Mouse (Mus musculus): ENCODE measurements around the gene Lrrc17. TPM values are rescaled to one million over a fixed set of nuclear protein-coding genes. Genes with fewer than 3 reads are reported as not detected.

Gene Lrrc17
- total RNA-seq (2021): 1 to 10 TPM; 2.0 to 2.8 TPM
- long read RNA-seq, experiment 1, partial matches to known transcripts: 0 of 2 reads
- long read RNA-seq, experiment 1, other reads (novel, unspliced or antisense): 1 of 2 reads
- long read RNA-seq, experiment 2, partial matches to known transcripts: 0 of 3 reads
- long read RNA-seq, experiment 2, other reads (novel, unspliced or antisense): 0 of 3 reads

DNA sequence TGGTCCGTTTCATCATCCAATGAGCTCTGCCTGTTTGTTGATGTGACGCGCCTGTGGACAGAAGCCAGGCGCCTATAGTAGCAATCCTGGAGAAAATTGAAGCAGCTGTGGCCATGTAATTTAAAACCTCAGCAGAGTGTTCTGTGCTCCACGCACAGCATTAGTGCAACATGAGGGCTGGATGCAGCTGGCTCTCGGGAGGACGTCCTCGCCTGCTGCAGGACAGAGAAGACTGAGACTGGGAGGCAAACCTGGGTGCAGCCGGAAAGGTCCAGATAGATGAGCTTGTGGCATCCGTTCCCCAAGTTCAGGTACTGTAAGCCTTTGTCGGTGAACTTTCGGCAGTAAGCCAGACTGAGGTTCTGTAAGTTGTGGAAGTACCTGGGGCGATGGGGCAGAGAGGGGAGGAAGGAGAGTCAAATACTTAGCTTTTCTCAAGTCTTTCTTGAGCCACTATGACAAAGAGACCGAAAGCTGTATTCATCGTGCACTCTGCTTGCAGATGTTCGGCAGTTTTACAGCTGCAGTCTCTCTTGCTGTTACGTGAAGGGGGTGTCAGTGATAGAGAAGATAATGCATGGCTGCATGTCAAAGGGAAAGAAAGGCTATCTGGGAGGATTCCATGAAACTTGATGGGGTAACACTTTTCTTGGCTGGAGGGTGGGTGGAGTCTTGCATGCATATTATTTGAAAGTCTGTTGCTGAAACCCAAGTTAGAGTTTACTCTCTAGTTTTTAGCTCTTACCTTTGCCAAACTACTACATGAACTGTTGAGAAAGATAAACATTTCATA, at the start of gene Lrrc17:
TSS of gene Lrrc17 (plus strand) at position 151 of the 793 bp plus-strand sequence.
- DNase-seq: peak; percentile 42 to 47

GRCm38 (mm10) chr5:21494781-21495180, 48.6 kb upstream of the Lrrc17 start:
- no peak for DNase-seq

- DNase-seq: peak; percentile 61 to 64
Measured at GRCm38 (mm10) chr5:21496321-21496720, 47.0 kb upstream of the Lrrc17 start.

- peak; percentile 32 to 58 for DNase-seq
Measured at GRCm38 (mm10) chr5:21496881-21497280, 46.5 kb upstream of the Lrrc17 start.

- no peak for DNase-seq
Measured at GRCm38 (mm10) chr5:21498490-21498889, 44.9 kb upstream of the Lrrc17 start.

DNA sequence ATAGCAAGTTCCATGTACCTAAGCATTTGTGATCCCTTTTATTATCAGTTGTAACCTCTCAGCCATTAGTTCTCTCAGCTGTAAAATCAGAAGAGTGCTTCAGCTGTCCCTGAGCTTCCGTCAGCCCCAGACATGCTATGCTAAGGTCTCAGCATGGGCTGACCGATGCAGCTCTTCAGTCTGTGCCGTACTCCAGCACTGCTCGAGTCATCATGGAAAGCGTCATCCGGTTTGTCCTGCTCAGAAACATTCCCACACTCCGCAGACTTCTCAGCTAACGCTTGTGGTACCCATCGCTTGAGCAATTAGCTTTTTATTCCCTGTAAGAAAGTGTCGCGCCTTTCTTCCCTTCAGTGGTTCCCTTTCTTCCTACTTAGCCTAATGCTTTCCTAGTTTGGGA, 44.4 kb upstream of the Lrrc17 start:
- DNase-seq: no peak

DNA sequence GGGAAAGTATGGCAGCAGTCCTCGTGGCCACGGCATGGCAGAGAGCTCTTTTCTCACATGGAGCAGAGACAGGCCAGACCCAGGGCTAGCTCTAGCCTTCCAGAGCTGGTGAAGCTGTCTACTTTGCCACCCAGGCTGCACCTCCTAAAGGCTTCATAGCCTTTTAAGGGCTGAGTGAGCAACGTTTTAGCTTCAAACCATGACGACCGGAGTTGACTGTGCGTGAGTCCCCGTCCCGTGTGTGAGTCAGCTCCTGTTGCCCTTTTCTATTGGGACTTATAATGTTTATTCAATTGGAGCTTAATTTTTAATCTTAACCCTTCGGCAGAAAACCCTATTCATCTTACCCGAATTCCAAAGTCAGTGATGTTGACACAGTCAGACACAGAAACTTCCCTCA, 43.2 kb upstream of the Lrrc17 start:
- DNase-seq: no peak

DNA sequence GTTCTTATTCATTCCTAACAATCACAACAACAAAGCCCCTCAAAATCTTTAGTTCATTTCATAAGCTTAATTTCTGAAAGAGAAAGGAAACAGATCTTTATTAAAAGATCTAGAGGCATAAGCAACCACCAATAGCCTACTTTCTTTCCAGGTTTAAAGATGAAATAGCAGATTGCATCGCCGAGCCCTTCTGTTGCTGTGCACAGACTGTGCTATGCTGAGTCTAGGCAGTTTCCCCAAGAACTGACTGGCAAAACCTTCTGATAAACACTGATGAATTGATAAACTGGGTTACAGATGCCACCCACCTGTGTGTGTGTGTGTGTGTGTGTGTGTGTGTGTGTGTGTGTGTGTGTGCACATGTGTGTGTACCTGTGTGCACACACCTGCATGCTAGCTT, 42.4 kb upstream of the Lrrc17 start:
- no peak for DNase-seq

GRCm38 (mm10) chr5:21502936-21503610, 40.3 kb upstream of the Lrrc17 start:
- DNase-seq: no peak

DNA sequence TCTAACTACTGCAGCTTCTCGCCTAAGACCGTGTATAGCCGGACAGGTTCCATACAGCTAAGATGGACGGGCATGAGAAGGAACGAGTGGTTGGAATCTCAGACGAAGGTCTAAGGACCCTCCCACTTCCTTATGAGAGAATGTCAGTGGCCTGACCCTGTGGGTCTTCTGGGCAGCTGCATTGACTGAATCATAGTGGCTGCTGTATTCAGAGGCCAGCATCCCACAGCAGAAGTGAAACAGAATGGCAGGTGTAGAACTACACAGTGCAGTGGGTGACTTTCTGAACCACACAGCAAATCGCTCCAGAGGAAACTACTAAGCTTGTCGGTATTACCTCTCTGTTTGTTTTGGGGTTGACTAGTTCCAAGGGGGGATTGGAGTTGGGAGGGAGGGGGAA, 38.2 kb upstream of the Lrrc17 start:
- no peak for DNase-seq

GRCm38 (mm10) chr5:21506887-21507286, 36.5 kb upstream of the Lrrc17 start:
- DNase-seq: no peak

GRCm38 (mm10) chr5:21509801-21510200, 33.6 kb upstream of the Lrrc17 start:
- DNase-seq: no peak

DNA sequence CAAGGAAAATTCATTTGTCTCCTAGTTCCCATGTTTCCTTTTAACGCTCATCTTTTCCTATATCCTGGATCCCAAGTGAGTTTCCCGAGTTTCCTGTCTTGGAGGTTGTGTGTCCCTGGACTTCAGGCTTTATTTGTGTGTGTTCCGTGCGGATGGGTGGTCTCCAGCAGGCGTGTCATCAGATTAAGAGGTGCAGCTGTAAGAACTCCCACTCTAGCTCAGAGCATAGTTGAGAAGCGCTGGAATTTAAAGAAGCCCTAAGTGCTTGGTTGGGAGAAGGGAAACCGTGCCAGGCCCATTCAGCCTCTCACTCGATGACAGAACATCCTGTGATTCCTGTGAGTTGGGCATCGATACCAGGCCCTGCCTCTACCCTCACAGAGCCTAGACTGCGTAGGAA, 30.0 kb upstream of the Lrrc17 start:
- no peak for DNase-seq

DNA sequence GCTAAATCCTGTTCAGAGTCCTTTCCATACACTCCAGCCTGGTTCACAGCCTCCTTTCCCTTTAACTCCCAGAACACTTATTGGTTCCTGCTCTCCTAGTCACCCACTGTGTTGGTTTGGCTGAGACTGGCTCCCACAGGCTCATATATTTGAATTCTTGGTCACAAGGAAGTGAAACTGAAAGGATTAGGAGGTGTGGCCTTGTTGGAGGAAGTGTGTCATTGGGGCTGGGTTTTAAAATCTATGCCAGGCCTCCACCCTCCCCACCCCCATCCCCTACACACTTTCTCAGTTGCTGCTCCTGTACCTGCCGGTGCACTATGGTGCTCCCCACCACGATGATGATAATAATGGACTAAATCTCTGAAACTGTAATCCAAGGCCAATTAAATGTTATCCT, 25.8 kb upstream of the Lrrc17 start:
- peak in 1 of 2 experiments; percentile 32 for DNase-seq

DNA sequence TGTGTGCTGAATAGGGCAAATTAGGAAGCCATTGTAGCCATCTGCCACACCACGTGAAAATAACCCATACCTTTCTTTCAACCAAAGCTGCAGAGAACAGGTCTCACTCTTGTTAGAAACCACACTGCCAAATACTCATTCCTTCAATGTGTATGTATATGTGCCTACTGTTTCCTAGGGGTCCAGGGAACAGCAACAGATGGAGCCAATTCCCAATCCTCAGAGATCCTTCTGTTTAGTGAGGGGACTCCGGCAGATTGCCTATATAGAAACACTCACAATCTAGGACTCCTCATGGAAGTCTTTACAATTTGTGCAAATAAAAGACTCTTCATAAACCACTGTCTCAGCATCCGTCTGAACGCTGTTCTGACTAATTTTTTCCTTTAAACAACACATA, 25.2 kb upstream of the Lrrc17 start:
- no peak for DNase-seq

DNA sequence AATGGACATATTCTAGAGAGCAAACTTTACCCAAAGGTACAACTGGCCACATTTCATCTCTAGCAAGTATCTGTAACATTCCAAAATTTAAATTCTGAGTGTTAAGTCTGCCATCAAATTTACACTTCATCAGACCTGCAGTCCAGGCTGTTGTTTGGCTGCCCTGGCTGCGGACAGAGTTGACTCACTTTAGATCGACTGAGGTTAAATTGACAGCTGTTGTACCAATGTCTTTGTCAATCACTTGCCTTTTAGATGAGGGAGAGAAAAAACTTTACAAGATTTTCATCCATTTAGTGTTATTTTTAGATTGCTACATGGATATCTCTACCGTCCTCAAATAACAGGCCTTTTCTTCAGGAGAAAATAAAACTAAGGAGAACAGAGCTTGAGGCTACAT, 24.2 kb upstream of the Lrrc17 start:
- no peak for DNase-seq

DNA sequence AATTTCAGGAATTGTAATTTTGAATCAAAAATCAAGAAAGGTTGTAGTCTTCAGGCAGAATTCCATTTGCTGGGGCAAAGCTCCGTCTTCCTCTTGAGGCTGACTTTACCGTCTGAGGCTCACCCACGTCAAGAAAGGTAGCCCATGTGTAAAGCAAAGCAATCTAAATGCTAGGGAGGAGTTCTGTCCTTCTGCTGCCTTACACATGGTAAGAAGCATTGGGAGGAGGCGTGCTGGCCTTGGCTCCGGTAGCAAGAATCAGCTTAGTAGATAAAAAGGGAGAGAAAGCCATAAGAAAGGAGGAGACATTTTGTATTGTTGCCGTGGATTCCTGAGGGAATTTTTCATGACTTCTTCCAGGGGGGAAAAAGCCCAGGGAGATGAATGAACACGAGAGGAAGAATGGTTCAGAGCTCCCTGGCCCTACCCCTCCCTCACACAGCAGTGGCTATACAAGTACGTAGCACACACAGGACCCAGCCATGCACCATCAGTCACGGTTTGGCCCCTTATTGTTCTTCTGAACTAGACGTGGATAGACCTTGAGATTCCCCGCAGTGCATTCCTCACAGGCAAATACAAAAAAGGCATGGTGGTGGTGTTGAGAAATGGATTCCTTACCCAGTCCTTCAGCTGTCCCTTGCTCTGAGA, 16.4 kb upstream of the Lrrc17 start:
- DNase-seq: no peak

GRCm38 (mm10) chr5:21527488-21527911, 15.9 kb upstream of the Lrrc17 start:
- DNase-seq: peak; percentile 61 to 79

GRCm38 (mm10) chr5:21528068-21528842, 15.1 kb upstream of the Lrrc17 start:
- peak; percentile 63 to 70 for DNase-seq

DNA sequence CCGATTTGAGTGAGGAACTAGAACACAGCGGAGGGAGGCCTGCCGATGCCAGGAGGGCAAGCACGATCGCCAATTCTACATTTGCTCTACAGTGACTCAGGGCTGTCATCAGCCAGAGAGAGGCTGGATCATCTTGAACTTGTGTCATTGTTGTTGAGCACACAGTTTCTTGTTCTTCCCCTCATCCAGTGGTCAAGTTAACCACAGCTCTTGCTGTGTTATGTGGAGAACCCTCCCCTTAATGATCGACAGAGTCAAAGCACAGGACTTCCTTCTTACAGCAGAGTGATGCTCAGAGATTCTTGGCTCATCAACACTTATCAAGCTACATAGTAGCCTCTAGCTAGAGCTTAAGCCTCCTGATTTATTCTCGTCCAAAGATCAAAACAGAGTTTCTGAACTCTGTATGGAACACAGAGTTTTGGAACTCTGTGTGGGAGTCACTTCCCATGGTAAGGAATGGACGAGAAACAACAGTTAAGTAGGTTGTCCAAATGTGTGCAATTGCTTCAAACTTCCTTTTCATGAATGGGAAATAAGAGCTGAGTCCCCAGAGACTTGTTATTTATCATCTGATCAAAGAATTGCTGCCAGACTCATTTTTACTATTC, 14.1 kb upstream of the Lrrc17 start:
- DNase-seq: peak; percentile 11 to 16

DNA sequence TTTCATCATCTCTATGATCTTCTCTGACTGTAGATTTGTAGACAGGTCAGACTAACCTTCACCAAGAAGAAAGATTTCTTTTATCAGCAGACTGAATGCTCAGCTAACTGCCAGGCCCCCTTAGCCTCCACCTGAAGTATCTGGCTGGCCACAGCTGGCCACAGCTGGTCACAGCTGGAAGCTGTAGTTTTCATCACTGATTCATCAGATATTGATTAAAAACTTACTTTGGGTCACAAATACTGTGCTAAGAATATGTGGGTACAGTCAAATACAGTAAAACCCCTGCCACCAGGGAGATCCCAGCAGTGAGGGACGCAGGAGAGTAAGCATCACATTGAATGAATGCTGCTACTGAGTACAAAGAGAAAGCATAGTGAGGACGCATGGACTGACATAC, 11.2 kb upstream of the Lrrc17 start:
- no peak for DNase-seq

GRCm38 (mm10) chr5:21532921-21533320, 10.4 kb upstream of the Lrrc17 start:
- peak; percentile 50 to 84 for DNase-seq

Data from heart, adult 18-20 months (tissue).